Mouse (Mus musculus) liver, embryonic 14.5 days (tissue): ENCODE measurements at regions not wholly inside any gene's neighbourhood (a gene's known extent, or its start where the extent isn't known, plus 50 kb on each side); places are given as distances from the start of the nearest gene placed in this dataset.

Experiments used
- ATAC-seq: fragments of 200-750 bp; cut with Nextera tagmentation; 2 replicates; pipeline ENCODE4 v1.8.0; 2017; ENCODE audit warnings: moderate number of reproducible peaks, mild to moderate bottlenecking, moderate library complexity; ENCODE audit not compliant: insufficient read depth
- DNase-seq, 3 experiments: peaks; one replicate each; pipeline ENCODE4 v3.0.0-alpha.2; 2012 to 2013; ENCODE audit warnings: low read depth in 3 of 3, low spot score in 3 of 3
- H3K27ac ChIP-seq: fragments of 300-500 bp; sonication (generic); 2 replicates; pipeline ENCODE4 v1.5.1; 2014; ENCODE audit warnings: moderate library complexity, mild to moderate bottlenecking, control low read depth, inconsistent platforms
- H3K27me3 ChIP-seq: fragments of 300-500 bp; sonication (generic); 2 replicates; pipeline ENCODE4 v1.6.1; 2014; ENCODE audit warnings: mild to moderate bottlenecking, low read length, moderate library complexity; ENCODE audit not compliant: control insufficient read depth, insufficient read depth
- H3K36me3 ChIP-seq: fragments of 300-500 bp; sonication (generic); replicated peaks from 2 replicates; pipeline ENCODE4 v1.6.1; 2014; ENCODE audit warnings: low read depth; ENCODE audit not compliant: control insufficient read depth, insufficient read depth
- H3K4me1 ChIP-seq, 2 experiments: fragments of 200-500 bp in 1 of 2; fragments of 300-500 bp in 1 of 2; sonication (generic) in 1 of 2; replicated peaks; 2 replicates each; pipeline ENCODE4 v1.6.1; 2012 to 2014; ENCODE audit warnings: antibody characterized with exemption in 1 of 2, inconsistent platforms in 1 of 2, low read length in 1 of 2; ENCODE audit not compliant: control insufficient read depth in 2 of 2, insufficient read depth in 2 of 2
- H3K4me2 ChIP-seq: fragments of 300-500 bp; sonication (generic); 2 replicates; pipeline ENCODE4 v1.6.1; 2014; ENCODE audit warnings: low read depth, mild to moderate bottlenecking, control low read depth, moderate library complexity
- H3K4me3 ChIP-seq, 2 experiments: fragments of 200-500 bp in 1 of 2; fragments of 300-500 bp in 1 of 2; sonication (generic) in 1 of 2; 2 replicates each; pipeline ENCODE4 v1.5.1; 2012 to 2014; ENCODE audit warnings: low read depth in 2 of 2, low read length in 2 of 2, mild to moderate bottlenecking in 2 of 2, control low read depth in 1 of 2, inconsistent platforms in 1 of 2, moderate library complexity in 1 of 2; ENCODE audit not compliant: insufficient read depth in 1 of 2
- H3K9ac ChIP-seq: fragments of 300-500 bp; sonication (generic); replicated peaks from 2 replicates; pipeline ENCODE4 v1.6.1; 2014; ENCODE audit warnings: mild to moderate bottlenecking, control low read depth, moderate library complexity
- H3K9me3 ChIP-seq: fragments of 300-500 bp; sonication (generic); 2 replicates; pipeline ENCODE4 v1.6.1; 2016; ENCODE audit warnings: low read length, mixed read lengths; ENCODE audit not compliant: control insufficient read depth
- CTCF ChIP-seq: IDR thresholded peaks from 2 replicates; pipeline ENCODE4 v1.5.1; 2016; ENCODE audit warnings: antibody characterized with exemption, low read depth, control low read depth
- EP300 ChIP-seq: IDR thresholded peaks from 2 replicates; pipeline ENCODE4 v1.6.1; 2016; ENCODE audit warnings: antibody characterized with exemption, low read depth
- WGBS: fragments of 180-500 bp; shearing (Covaris S2); extraction: QIAGEN DNeasy Blood & Tissue Kit; methylation state at CpG from one replicate; pipeline ENCODE4 v1.1.7; 2014; ENCODE audit not compliant: insufficient replicate concordance; 5-methylcytosine and 5-hydroxymethylcytosine counted together

DNA sequence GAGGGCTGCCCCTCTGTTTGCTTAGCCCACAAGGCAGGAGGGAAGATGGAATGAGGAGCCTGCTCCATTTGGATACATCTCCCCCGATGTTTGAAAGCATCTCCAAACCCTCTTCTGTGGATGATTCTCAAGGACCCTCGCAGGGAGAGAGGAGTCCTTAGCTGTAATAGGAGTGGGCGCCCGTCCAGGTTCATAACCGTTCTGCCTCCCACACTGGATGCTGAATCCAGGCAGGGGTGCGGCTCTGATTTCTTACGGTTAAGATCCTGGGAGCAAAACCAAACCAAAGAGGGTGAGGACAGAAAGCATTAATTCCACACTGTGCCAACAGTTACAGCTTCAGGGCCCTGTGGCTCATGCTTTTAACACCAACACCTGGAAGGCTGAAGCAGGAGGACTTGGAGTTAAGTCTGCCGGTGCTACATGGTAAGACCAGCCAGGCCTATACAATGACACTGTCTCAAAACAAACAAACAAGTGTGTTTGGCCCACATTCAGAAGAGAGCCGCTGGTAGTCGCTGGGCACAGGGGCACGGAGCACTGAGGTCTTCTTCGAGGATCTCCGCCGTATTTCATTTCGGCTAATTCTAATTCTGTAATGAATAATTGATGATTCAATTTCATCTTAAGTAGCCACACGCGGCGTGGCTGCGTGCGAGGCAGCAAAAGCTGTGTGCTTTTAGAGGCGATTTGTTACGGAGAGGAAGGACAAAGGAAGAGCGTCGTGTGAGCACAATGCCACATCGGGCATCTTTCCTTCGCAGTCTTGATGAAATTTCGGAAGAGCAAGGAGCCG is 233.8 kb downstream of the Sipa1l2 start:
- Histone ChIP-seq H3K36me3 (no peaks in the 10 kb centered on the region), H3K27me3 (no peaks in the 10 kb centered on the region), H3K27ac (no peak overlapping the region), H3K4me3 (no peak overlapping the region), H3K9ac (no peak overlapping the region), H3K4me1 (peaks cover 0 to 4% of the 10 kb centered on the region in 2 experiments; a peak in 2 of 4 replicates), H3K9me3 (no peaks in the 10 kb centered on the region), H3K4me2 (no peak overlapping the region)
- TF ChIP-seq EP300: no peak
- TF ChIP-seq CTCF: no peak
- ATAC-seq (no peak), DNase-seq (no peak)
- WGBS: 74% methylated on average over 28 of the region's 28 CpGs

DNA sequence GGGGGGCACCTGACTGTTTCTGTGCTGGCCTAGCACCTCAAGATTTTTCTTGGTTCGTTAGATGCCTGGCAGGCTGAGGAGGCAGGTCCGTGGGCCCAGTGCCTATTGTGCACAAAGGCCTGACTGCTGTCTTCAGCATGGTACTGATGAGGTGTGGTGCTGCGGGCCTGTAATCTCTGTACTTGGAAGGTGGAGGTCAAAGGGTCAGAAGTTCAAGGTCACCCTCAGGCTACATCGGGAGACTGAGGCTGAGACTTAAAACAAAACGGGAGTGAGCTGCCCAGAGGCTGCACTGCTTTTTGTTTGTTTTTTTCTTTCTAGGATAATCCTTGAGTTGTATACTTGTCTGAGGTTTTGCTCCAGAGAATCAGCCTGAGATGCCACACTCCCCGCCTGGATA is 234.4 kb downstream of the Sipa1l2 start:
- Histone ChIP-seq H3K4me1 (peaks cover 0 to 4% of the 10 kb centered on the region in 2 experiments; a peak in 2 of 4 replicates), H3K27ac (no peak overlapping the region), H3K27me3 (no peaks in the 10 kb centered on the region), H3K9ac (no peak overlapping the region), H3K4me2 (no peak overlapping the region), H3K36me3 (no peaks in the 10 kb centered on the region), H3K9me3 (no peaks in the 10 kb centered on the region), H3K4me3 (no peak overlapping the region)
- no peak for DNase-seq
- no peak for ATAC-seq
- WGBS: 67% methylated on average over 6 of the region's 6 CpGs
- no peak for TF ChIP-seq EP300
- TF ChIP-seq CTCF: no peak

DNA sequence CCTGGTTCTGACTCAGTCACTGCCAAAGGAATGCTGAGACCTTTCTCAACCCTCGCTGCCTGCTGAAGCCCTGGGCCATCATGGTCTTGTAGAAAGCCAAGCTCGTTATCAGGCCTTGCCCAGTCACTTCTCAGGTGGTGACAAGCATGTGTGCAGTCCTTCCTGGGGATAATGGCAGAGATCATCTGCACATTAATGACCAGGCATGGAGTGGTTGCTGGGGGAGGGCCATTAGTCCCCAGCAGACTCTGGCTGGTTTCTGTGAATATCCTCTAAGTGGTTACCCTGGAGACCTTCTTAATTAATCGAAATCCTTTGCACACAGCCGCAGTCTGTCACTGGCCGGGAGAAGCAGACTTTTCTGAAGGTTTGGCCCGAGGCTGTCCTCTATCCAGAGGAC is 239.0 kb downstream of the Sipa1l2 start:
- Histone ChIP-seq H3K27ac (no peak overlapping the region), H3K9ac (no peak overlapping the region), H3K4me3 (no peak overlapping the region), H3K27me3 (no peaks in the 10 kb centered on the region), H3K4me2 (no peak overlapping the region), H3K36me3 (no peaks in the 10 kb centered on the region), H3K4me1 (no peaks in the 10 kb centered on the region), H3K9me3 (no peaks in the 10 kb centered on the region)
- WGBS: 59% methylated on average over 6 of the region's 6 CpGs
- DNase-seq (no peak), ATAC-seq (no peak)
- no peak for TF ChIP-seq EP300

DNA sequence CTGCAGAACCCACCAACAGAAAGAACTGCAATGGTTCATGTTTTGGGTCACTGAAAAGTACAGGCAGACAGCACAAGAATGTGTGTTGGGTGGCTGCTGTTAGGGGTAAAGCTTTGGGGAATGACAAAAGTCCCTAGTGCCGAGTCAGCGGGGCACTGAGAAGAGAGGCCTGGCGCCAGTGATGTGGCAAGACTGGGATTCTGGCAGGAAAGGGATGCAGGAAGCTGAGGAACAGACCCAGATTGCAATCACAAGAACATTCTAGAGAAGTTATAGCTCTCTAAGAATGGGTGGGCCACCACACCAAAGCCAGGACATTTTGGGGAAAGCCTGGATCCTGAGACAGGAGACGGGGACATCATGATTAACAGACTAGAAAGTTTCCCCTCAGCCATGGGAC is 241.0 kb downstream of the Sipa1l2 start:
- no peak overlapping the region for H3K27ac ChIP-seq
- no peak for DNase-seq
- no peaks in the 10 kb centered on the region for H3K9me3 ChIP-seq
- no peaks in the 10 kb centered on the region for H3K27me3 ChIP-seq
- no peak for ATAC-seq
- H3K4me2 ChIP-seq: no peak overlapping the region
- no peaks in the 10 kb centered on the region for H3K4me1 ChIP-seq
- TF ChIP-seq EP300: no peak
- TF ChIP-seq CTCF: no peak
- no peak overlapping the region for H3K9ac ChIP-seq
- no peak overlapping the region for H3K4me3 ChIP-seq
- 48% methylated on average over 4 of the region's 4 CpGs for WGBS
- H3K36me3 ChIP-seq: no peaks in the 10 kb centered on the region

DNA sequence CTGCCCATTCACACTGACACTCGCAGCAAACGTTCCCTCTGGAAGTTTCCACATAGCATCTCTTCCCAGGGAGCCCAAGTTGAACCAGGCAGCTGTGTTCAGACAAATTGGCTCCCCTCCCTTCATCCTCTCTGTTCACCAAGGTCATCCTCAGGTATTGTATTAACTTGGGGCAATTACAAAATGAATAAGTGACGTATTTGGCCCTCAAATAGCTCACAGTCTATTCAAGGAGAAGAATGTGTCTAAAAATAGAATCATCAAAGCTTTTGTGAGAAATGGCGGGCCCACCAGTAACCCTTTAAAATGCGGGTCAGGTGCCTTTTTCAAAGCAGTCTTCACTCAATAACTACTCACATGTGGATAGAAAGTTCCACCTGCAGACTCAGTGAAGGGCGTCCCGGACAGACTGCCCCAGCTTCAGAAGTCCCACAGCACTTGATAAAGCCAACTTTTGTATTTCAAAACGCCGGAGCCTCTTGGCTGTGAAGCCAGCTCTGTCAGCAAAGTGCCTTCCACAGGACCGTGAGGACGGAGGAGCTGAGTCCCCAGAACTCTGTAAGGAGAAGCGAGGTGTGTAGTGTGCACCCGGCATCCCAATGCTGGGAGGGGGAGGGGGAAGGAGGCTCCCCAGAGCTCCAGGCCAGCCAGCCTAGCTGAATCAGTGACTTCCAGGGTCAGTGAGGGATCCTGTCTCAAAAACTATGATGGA is 241.9 kb downstream of the Sipa1l2 start:
- no peaks in the 10 kb centered on the region for H3K4me1 ChIP-seq
- no peak overlapping the region for H3K9ac ChIP-seq
- TF ChIP-seq EP300 (no peak), CTCF (no peak)
- no peak for DNase-seq
- no peaks in the 10 kb centered on the region for H3K9me3 ChIP-seq
- no peak for ATAC-seq
- H3K4me2 ChIP-seq: no peak overlapping the region
- 55% methylated on average over 13 of the region's 13 CpGs for WGBS
- H3K27ac ChIP-seq: no peak overlapping the region
- H3K36me3 ChIP-seq: no peaks in the 10 kb centered on the region
- H3K4me3 ChIP-seq: no peak overlapping the region
- no peaks in the 10 kb centered on the region for H3K27me3 ChIP-seq
